Mouse (Mus musculus) olfactory bulb, adult 2 months (tissue): Measurements from ENCODE around the gene Efhd2.

ENCODE experiments used
- CTCF ChIP-seq: fragments of 200-500 bp; IDR thresholded peaks from 2 replicates; pipeline ENCODE4 v1.5.1; 2012; ENCODE audit warnings: low read depth, mild to moderate bottlenecking, low read length, moderate library complexity; ENCODE audit not compliant: insufficient read depth
- POLR2A ChIP-seq: fragments of 200-500 bp; IDR thresholded peaks from 2 replicates; pipeline ENCODE4 v1.6.1; 2012; ENCODE audit warnings: mild to moderate bottlenecking, low read depth, low read length, moderate library complexity; ENCODE audit not compliant: insufficient read depth

- peak; percentile 93 for TF ChIP-seq POLR2A
- TF ChIP-seq CTCF = no peak
Measured at GRCm38 (mm10) chr4:141874601-141875460, at the start of gene Efhd2.
